Mouse (Mus musculus) spleen, postnatal 36 days (tissue): ENCODE results near the gene Irf2bp1.
A peak's percentile ranks its signal among the peaks of the same experiment; 100 is the strongest.

Experiments used
- DNase-seq, 2 experiments: peaks; one replicate each; pipeline ENCODE4 v3.0.0; 2022; ENCODE audit warnings: low spot score in 2 of 2, mixed read lengths in 1 of 2

Gene Irf2bp1

GRCm38 (mm10) chr7:19024581-19025255, 20.9 kb downstream of the Irf2bp1 start:
- peak; percentile 19 to 35 for DNase-seq

DNA sequence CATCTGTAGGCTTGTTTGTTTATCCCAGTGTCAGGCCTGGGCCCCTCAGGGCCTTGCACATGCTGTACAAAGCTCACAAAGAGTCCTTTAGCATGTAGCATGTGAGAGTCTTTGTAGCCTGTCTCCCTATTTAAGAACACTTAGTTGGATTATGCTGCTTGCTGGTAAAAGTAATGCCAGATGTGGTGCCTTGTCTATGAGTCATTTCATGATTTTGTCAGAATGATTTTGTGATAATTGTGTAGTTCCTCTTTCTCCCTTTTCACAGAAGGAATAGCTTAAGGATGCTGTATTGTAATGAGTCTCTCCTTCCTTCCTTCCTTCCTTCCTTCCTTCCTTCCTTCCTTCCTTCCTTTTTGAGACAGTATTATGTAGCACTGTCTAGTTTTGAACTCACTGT, 24.2 kb downstream of the Irf2bp1 start:
- no peak for DNase-seq

DNA sequence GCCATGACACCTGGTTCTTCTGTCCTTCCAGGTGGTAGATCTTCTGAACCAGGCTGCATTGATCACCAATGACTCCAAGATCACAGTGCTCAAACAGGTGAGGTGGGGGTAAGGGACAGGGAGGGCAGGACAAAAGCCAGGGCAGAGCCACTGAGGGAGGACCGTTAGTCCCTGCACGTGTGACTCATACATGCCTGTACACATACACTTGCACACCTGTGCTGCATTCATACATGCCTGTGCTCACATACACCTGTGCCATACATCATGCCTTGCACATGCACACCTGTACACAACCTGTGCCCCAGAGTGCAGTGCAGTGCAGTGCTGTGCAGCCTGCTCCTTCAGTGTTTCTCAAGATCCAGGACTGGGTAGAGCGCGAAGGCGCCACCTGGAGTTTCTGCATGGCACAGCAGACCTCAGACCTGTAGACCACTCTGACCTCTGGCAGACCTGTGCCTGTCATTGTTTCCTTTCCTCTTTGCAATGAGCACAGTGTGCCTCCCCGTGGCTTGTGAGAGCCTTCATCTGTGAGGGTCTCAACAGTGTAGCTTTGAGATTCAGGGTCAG, 25.3 kb downstream of the Irf2bp1 start:
- peak; percentile 30 to 45 for DNase-seq

DNA sequence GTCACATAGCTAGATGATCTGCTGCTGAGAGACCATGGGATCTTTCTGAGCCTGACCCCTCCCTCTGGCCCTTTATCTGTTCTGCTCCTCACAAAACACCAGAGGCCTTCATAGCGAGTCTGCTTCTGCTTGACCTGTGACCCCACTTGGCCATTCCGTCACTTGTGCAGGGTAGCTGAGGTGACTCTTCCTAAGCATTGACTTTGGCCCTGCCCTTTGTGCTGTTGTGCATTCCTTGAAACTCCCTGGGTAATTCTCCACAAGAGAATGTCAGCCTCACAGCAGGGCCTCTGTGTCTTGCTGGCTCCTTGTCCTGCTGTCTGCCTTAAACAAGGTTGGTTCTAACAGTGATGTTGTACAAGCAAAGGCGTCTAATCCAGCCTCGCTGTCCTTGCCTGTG, 27.8 kb downstream of the Irf2bp1 start:
- DNase-seq, result no peak

DNA sequence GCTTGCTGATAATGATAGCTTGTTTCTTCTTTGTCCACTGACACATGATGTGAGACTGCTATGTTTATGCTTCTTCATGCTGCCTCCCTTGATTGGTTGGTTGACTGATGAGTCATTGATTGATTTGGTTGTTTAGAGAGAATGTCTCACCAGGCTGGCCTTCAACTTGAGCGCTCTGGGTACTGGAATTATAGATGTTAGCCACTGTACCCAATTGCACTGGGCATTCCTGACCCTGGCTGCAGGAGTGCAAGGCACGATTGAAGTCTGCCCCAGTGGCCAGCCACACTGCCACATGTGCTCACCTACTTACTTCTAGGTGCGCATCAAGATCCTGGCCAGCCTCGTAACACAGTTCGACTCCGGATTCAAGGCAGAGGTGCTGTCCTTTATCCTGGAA, 40.8 kb downstream of the Irf2bp1 start:
- DNase-seq, result no peak

DNA sequence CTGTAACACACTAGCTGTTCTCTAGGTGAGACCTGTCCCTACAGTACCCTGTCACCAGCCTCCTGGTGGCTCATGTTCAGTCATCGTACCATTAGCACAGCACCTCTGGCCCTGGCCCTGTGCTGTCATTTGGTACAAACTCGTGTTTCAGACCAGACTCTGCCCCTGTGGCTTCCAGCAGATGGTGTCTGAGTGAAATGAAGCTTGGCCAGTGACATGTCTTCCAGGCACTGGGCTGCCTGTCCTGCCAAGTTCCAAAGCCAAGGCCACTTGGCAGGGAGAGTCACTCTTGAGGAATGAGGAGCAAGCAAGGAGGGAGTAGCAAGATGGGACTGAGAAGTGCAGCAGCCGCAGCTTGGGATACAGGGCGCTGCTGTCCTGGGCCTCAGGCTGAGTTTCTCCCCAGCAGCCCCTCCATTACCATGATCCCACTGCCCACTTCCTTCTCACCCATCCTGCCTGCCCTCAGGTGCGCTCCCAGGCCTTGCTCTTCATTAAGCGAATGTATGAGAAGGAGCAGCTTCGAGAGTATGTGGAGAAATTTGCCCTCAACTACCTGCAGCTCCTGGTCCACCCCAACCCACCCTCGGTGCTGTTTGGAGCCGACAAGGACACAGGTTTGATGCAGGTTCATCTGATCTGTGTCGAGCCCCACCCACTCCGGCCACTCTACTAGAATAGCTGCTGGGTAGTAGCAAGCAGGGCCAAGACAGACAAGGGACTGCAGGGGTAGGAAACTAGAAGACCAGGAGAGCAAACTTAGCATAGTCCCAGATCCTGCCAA, 42.6 kb downstream of the Irf2bp1 start:
- no peak for DNase-seq

DNA sequence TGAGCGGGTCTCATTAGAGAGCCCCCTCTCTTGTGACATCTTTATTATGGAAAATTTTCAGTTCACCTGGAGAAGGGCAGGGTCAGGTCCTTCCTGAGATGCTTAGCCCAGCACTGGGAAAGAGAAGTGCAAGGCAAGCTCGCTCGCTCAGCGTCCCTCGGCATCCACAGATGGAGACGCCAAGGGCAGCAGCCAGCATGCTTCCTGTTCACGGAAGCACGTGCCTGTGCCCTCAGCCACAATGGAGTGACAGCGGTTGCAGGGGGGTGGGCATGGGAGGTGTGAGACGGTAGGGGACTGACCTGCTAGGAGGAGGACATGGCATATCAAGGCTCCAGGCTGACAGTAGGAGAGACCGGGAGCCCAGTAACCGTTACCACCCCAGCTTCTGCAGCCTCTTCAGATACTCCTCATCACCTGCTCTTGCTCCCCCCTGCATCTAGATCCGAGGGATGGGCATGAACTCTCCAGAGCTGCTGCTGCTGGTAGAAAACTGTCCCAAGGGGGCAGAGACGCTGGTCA, 44.2 kb downstream of the Irf2bp1 start:
- DNase-seq, result no peak

- no peak for DNase-seq
Measured at GRCm38 (mm10) chr7:19049252-19049651, 45.4 kb downstream of the Irf2bp1 start.

DNA sequence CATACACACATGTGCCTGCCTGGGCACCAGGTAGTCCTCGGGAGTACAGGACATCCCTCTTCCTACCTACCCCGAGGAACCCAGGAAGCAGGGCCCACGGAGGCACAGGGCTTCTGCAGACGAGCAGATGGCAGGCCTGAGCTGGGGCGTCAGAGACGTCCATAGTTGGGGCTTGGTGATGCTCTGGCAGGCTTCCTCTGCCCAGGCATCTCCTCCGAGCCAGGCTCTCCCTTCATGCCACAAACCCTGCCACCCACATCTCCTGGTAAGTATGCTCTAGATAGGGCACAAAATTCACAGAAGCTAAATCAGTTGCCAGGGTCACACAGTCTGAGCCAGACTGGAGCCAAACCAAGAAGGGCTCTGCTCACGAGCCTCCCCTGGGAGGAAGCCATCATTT, 46.3 kb downstream of the Irf2bp1 start:
- no peak for DNase-seq

GRCm38 (mm10) chr7:19051161-19051560, 47.3 kb downstream of the Irf2bp1 start:
- DNase-seq, result no peak

DNA sequence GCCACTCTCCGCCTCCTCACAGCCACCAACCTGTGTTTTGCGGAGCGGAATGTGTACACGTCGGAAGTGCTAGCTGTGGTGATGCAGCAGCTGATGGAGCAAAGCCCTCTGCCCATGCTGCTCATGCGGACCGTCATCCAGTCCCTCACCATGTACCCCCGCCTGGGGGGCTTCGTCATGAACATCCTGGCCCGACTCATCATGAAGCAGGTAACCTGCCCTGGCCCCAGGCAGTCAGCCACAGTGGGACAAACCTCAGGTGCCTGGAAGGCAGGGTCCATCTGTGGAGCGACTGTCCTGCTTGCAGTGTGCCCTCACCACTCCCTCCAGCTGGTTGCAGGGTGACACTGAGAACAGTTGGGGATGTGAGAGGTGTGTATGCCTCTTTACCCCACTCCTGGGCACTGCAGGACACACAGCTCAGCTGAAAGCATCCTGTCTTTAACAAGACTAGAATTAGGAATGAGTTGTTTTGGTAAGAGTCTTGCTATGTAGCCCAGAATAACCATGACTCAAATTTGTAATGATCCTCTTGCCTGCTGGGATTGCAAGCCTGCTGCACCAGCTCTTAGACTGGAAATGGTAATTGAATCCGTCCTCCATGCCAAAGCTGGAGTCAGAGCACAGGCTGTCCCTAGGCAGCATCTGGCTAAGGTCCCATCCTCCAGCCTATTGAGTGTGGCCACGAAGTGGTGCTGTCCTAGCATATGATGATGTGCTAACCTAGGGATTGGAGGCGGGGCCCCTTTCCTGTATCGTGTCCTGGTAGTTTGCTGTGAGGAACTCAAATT, 48.7 kb downstream of the Irf2bp1 start:
- no peak for DNase-seq

- no peak for DNase-seq
Measured at GRCm38 (mm10) chr7:19053136-19053532, 49.3 kb downstream of the Irf2bp1 start.

GRCm38 (mm10) chr7:19054047-19054776, 50.4 kb downstream of the Irf2bp1 start, which contains the start of gene Rsph6a:
Gene Rsph6a (plus strand): TSS chr7:19054690.
- no peak for DNase-seq

GRCm38 (mm10) chr7:19054777-19055076, 50.9 kb downstream of the Irf2bp1 start:
- no peak for DNase-seq

GRCm38 (mm10) chr7:19055108-19055507, 51.3 kb downstream of the Irf2bp1 start:
- DNase-seq, result no peak
